Mouse (Mus musculus) heart, embryonic 10.5 days (tissue): Measurements from ENCODE around the gene Kcnn1. TPM values are rescaled to one million over a fixed set of nuclear protein-coding genes. Genes with fewer than 3 reads are reported as not detected.
"Not testable (repeated sequence)": the region's sequence is repeated elsewhere in the genome, so short reads cannot be mapped to it uniquely, and the experiment has no call there.

ENCODE experiments used
- DNase-seq: peaks from one replicate; pipeline ENCODE4 v3.0.0-alpha.2; 2017; ENCODE audit warnings: low spot score
- H3K27ac ChIP-seq: fragments of 300-500 bp; sonication (generic); 2 replicates; pipeline ENCODE4 v1.5.1; 2016; ENCODE audit warnings: mild to moderate bottlenecking
- H3K27me3 ChIP-seq: fragments of 300-500 bp; sonication (generic); 2 replicates; pipeline ENCODE4 v1.6.1; 2016; ENCODE audit warnings: mild to moderate bottlenecking; ENCODE audit not compliant: poor library complexity, insufficient read depth, severe bottlenecking
- H3K36me3 ChIP-seq: fragments of 300-500 bp; sonication (generic); 2 replicates; pipeline ENCODE4 v1.6.1; 2016; ENCODE audit warnings: mild to moderate bottlenecking, moderate library complexity
- H3K4me1 ChIP-seq: fragments of 300-500 bp; sonication (generic); 2 replicates; pipeline ENCODE4 v1.6.1; 2016; ENCODE audit warnings: mild to moderate bottlenecking
- H3K4me3 ChIP-seq: fragments of 300-500 bp; sonication (generic); 2 replicates; pipeline ENCODE4 v1.5.1; 2016; ENCODE audit warnings: mild to moderate bottlenecking, moderate library complexity
- H3K9me3 ChIP-seq: fragments of 300-500 bp; sonication (generic); 2 replicates; pipeline ENCODE4 v1.6.1; 2016; ENCODE audit warnings: mild to moderate bottlenecking, moderate library complexity
- WGBS: fragments of 180-500 bp; shearing (Covaris S2); methylation state at CpG from one replicate; pipeline ENCODE4 v1.1.7; 2016; 5-methylcytosine and 5-hydroxymethylcytosine counted together
- polyA plus RNA-seq: library from polyadenylated mRNA; unstranded; fragments of >200 nt; fragmentation: Nextera tagmentation; extraction: Ambion mirVana; gene quantifications from 2 replicates; pipeline ENCODE4 v1.2.1, GENCODE M21; 2016

Gene Kcnn1
- polyA plus RNA-seq, 1 experiment from 2014 or later: 1.6 TPM

DNA sequence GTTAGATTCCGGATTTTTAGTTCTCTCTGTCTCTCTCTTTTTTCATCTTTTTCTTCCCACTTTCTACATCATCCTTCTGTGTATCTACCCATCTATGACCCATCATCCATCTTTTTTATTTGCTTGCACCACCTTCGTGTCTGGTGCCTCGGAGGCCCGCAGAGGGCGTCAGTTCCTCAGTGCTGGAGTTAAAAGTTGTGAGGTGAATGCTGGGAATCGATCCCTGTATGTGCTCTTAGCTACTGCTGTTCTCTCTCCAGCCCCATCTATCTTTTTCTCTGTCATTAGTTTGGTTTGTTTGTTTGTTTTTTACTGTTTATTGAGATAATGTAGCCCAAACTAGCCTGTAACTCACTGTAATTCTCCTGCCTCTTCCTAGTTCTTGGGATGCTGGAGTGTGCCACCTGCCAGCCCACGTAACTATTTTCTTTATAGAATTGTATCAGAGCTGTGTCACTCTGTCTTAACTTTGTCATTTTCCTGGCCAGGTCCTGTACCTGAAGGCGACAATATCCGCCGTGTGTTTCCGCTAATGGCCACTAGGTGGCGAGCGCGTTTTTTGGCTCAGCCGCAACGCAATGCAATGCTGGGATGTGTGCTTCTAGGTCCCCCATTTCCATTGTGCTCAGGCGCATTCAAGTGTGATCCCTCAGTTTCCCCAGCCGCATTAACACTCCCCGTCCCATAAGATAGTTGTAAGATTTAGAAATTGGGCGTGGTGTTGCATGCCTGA lies 34.8 kb upstream of the Kcnn1 start:
- H3K9me3 ChIP-seq: no peaks in the 10 kb centered on the region
- peaks cover 30% of the 10 kb centered on the region for H3K27me3 ChIP-seq
- under 1% methylated on average over 20 of the region's 20 CpGs for WGBS
- peak; percentile 91 for DNase-seq
- peaks cover 19% of the 10 kb centered on the region for H3K4me1 ChIP-seq
- H3K4me3 ChIP-seq: peak overlapping the region; percentile 95
- H3K36me3 ChIP-seq: peaks cover 34% of the 10 kb centered on the region
- peak overlapping the region; percentile 99 for H3K27ac ChIP-seq

DNA sequence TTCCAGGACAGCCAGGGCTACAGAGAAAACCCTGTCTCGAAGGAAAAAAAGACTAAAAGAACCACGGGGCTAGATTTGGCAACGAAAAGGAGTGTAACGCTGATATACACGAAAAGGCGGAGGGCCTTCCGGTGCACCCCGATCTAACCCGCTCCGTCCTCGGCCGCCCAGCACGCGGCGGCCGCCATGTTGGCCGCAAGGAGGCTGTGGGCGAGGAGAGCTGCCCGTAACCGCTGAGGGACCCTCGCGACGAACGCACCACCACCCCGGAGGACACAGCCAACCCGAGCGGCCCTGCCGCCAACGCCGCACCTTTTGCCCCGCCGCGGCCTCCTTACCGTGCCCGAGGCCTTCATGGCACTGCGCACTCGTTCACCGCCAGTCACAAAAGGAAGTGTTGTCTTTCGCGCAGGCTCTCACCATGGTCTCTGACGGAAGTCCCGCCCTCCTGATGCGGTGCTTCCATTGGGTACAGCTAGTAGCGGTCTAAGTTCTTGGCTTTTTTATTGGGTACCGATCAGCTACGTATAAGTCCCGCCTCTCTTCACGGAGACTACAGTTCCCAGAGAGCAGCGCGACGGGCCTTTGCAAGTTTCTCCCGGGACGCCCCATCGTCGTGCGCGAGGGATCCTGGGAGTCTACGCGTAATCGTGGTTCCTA lies 34.1 kb upstream of the Kcnn1 start, which contains the start of gene Rpl18a:
Gene Rpl18a, minus strand, starts transcription at position 392 of the 660 bp plus-strand sequence.
- Histone ChIP-seq H3K36me3 (peaks cover 34% of the 10 kb centered on the region), H3K27ac (peak within 1 kb of the TSS; percentile 99), H3K9me3 (no peaks in the 10 kb centered on the region), H3K27me3 (peaks cover 32% of the 10 kb centered on the region), H3K4me1 (peaks cover 26% of the 10 kb centered on the region), H3K4me3 (peak within 1 kb of the TSS; percentile 95)
- under 1% methylated on average over 60 of the region's 60 CpGs for WGBS
- DNase-seq: peak; percentile 99

DNA sequence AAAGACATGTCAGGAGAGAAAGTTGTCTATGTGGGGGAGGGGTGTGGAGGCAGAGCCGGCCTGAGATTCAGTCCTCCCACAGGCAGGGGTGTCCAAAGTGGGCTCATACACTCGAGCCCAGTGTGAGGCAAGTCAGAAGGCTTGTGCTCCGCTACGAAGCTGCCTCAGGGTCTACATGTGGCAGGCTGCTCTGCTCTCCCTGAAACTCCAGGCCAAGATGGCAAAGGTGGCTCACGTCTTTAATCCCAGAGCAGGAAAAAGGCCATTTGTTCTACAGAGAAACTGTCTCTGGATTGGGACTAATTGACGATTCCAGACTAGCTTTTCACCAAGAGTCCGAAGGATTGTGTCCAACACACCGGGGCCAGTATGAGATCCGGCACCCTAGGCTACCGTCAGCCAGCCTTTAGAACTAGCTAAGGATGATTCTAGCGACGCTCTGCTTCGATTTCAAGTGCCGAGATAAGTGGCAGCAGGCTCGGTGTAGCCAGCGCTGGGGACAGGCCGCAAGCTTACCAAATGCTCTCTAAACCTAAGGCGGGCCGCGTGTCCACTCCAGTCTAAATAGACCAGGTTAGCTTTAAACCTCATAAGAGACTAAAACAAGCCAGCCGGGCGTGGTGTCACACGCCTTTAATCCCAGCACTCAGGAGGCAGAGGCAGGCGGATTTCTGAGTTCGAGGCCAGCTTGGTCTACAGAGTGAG lies 33.4 kb upstream of the Kcnn1 start:
- no peaks in the 10 kb centered on the region for H3K9me3 ChIP-seq
- peaks cover 33% of the 10 kb centered on the region for H3K4me1 ChIP-seq
- H3K27ac ChIP-seq: peak overlapping the region; percentile 99
- peaks cover 34% of the 10 kb centered on the region for H3K36me3 ChIP-seq
- no peak for DNase-seq
- 3% methylated on average over 25 of the region's 25 CpGs for WGBS
- peak overlapping the region; percentile 95 for H3K4me3 ChIP-seq
- peaks cover 35% of the 10 kb centered on the region for H3K27me3 ChIP-seq

DNA sequence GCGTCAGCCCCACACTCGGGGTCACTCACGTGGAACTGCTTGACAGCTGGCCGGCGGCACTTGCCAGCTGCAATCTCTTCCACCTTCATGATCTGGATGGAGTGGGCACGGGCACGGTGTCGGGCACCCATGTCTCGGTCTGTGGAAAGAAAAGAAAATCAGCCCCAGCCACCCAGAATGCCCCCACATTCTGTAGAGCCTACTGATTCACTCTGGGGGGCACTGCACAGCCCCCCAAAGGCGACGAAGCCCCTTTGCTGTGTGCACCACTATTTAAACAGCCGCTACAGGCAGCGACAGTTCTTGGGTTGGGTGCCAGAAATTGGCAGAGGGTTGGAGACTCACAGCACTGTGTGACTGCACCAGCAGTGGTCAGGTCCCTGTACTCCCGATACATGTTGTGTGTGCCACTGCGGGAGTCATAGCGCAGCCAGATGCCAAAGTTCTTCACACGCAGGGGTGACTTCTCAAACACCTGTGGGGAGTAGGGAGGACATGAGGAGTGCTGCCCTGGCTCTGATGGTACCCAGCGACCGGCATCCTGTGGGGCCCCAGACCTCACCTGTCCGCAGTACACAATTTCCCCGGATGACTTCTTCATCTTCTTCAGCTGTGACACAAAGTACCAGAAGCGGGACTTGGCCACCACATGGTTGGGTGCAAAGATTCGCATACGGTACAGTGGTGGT lies 32.7 kb upstream of the Kcnn1 start:
- Histone ChIP-seq H3K4me1 (peaks cover 37% of the 10 kb centered on the region), H3K36me3 (peaks cover 34% of the 10 kb centered on the region), H3K27ac (0 out of 2 replicates have a peak overlapping the region, but pooled peaks have one; percentile 99), H3K27me3 (peaks cover 43% of the 10 kb centered on the region), H3K4me3 (peak overlapping the region; percentile 95)
- WGBS: 84% methylated on average over 24 of the region's 24 CpGs
- not testable (repeated sequence) for H3K9me3 ChIP-seq, DNase-seq

DNA sequence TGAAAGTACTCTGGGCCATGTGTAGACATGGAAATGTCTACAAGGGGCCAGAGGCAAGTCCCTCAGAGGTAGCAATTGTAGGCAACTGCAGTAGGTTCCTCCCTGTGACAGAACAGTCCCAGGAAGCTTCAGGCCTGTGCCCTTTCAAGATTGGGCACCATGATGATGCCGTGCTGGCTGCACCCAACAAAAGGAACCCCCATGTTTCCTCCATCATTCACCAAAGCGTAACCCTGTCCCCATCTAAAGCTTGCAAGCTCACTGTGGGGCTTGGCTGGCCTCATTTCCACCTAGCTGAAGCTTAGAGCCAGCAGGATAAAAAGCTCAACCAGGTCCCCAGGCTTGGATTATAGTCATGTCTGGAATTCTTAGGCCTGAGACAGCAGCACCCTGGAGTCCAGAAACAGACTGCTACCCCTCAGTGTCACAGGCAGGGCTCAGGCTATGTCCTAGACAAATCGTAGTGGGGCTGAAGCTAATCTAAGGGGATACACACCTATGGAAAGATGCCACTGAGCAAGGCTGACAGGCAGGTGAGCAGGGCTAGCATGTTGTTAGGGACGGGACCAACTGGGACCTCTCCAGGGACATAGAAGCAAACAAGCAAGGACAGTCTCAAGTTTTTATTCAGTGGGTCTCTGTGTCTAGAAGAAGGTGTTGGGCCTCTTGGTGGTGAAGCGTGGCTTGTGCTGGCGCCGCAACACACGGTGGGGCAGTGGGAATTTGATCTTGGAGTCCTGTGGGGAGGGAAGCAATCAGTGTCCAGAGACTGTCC lies 31.9 kb upstream of the Kcnn1 start:
- WGBS: 91% methylated on average over 8 of the region's 8 CpGs
- peaks cover 51% of the 10 kb centered on the region for H3K27me3 ChIP-seq
- no peaks in the 10 kb centered on the region for H3K9me3 ChIP-seq
- H3K36me3 ChIP-seq: peaks cover 36% of the 10 kb centered on the region
- no peak overlapping the region for H3K4me3 ChIP-seq
- H3K4me1 ChIP-seq: peaks cover 37% of the 10 kb centered on the region
- no peak overlapping the region for H3K27ac ChIP-seq
- DNase-seq: no peak

DNA sequence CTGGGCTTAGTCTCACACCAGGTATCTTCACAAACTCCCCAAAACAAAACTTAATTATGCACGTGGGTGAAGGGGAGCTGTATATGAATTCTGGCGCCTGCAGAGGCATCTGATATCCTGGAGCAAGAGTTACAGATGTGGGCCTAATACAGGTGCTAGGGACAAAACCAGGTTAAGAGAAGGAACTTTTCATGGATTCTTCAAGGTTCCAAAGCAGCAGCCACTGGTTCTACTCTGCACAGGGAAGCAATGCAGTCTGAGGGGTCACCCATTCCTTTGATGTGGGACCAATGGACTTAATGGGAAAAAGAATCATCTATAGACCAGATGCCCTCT lies 31.3 kb upstream of the Kcnn1 start:
- 64% methylated on average over 2 of the region's 2 CpGs for WGBS
- DNase-seq: no peak
- peaks cover 36% of the 10 kb centered on the region for H3K36me3 ChIP-seq
- H3K27ac ChIP-seq: no peak overlapping the region
- H3K9me3 ChIP-seq: no peaks in the 10 kb centered on the region
- H3K4me1 ChIP-seq: peaks cover 37% of the 10 kb centered on the region
- no peak overlapping the region for H3K4me3 ChIP-seq
- peaks cover 55% of the 10 kb centered on the region for H3K27me3 ChIP-seq

DNA sequence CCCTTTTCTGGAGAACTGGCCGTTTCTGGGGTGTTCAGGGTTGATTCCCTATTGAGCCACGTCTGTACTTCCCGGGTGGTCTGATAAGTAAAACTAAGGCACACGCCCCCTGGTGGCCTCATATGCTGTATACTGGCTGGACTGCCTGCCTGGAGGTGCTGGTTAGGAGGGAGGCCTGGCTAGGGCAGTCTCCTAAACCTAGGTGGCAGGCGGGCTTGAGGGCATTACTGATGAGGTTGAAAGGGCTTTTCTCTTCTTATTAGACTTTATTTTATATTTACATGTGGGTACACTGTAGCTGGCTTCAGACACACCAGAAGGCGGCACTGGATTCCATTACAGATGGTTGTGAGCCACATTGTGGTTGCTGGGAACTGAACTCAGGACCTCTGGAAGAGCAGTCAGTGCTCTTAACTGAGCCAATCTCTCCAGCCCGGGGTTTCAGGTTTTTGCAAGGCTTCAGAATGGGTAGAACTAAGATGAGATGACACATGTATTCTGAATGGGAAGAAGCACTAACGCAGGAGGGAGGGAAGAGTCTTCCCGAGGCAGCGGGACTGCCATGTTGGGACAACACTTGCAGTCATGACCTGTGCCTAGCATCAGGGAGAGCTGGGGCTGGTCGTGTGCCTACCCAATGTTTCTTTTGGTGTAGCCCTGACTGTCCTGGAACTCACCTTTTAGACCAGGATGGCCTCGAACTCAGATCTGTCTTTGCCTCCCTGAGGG lies 30.8 kb upstream of the Kcnn1 start:
- Histone ChIP-seq H3K36me3 (peaks cover 36% of the 10 kb centered on the region), H3K4me3 (no peak overlapping the region), H3K9me3 (no peaks in the 10 kb centered on the region), H3K27ac (no peak overlapping the region), H3K4me1 (peaks cover 36% of the 10 kb centered on the region), H3K27me3 (peaks cover 60% of the 10 kb centered on the region)
- WGBS: 32% methylated on average over 12 of the region's 12 CpGs
- peak; percentile 95 for DNase-seq

DNA sequence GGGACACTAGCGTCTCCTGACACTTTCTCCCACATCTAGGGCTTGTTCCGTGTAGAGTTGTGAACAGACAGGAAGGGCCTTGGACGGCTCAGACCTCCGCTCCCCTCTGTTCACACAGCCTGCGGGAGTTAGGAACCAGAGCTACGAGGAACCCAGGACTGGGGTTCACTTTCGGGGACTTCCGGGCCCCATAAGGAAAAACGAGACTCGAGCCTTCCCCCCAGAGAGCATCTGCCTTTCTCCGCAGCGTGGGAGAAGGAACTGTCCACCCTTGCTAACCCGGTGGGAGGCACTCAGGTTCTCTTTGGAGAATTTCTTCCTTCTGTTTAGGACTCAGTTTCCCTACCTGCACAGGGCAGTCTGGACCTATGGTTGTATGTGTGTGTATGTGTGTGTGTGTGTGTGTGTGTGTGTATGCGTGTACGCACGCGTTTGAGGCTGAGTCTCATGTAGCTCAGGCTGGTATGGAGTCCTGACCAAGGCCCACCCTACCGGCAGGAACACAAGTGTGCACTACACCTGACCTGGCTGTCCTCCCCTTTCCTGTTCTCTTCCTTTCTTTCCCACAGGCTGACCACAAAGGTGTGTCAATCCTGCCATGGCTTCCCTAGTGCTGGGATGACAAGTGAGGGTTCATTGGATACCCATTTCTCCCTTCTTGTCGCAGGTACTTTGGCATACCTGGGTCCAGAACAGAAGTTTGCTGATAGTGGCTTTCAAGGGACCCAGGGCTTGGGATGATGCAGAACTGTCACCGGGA lies 30.0 kb upstream of the Kcnn1 start:
- Histone ChIP-seq H3K4me1 (peaks cover 29% of the 10 kb centered on the region), H3K27me3 (peaks cover 67% of the 10 kb centered on the region), H3K27ac (no peak overlapping the region), H3K4me3 (peak overlapping the region; percentile 51), H3K36me3 (peaks cover 36% of the 10 kb centered on the region), H3K9me3 (no peaks in the 10 kb centered on the region)
- 26% methylated on average over 20 of the region's 20 CpGs for WGBS
- no peak for DNase-seq

DNA sequence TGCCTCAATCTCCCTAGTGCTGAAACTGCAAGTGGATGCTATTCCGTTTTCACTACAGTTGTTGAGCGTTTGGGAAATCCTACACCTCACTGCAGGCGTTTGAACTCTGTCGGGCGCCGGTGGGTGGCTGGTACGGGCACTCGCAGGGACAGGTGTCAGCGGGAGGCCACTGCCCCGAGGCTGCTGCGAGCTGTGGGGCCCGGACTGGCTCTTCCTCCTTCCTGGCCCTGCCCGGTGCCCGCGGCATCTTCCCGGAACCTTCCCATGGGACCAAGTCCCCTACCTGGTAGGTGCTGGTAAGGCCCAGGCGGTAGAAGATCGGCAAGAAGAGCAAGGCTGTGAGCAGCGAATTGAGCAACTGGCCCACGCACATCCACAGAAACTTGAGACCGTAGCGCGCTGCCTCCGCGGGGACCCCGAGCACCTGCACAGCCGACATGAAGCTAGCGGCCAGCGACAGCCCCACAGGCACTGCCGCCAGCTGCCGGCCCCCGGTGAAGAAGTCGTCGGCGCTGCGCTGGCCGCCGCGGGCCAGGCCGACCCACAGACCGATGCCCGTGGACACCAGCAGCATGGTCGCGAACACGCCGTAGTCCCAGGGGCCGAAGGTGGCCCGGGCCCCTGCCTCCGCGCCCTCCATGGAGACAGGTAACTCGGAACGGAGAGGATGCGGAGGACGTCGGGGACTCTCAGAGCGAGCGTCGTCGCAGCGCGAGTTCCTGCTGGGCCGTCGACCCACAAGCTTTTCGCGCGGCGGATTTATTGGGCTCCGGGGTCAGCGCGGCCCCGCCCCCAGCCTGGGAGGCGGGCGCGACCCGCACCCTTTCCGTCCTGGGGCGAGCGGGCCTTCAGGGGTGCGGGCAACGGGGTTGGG lies 29.2 kb upstream of the Kcnn1 start, which contains the start of gene Slc5a5:
Gene Slc5a5, minus strand, starts transcription at position 736 of the 874 bp plus-strand sequence.
- 3% methylated on average over 80 of the region's 80 CpGs for WGBS
- Histone ChIP-seq H3K27ac (no peak within 1 kb of the TSS), H3K27me3 (peaks cover 74% of the 10 kb centered on the region), H3K36me3 (peaks cover 36% of the 10 kb centered on the region), H3K9me3 (no peaks in the 10 kb centered on the region), H3K4me1 (peaks cover 34% of the 10 kb centered on the region), H3K4me3 (peak within 1 kb of the TSS; percentile 51)
- DNase-seq: no peak

DNA sequence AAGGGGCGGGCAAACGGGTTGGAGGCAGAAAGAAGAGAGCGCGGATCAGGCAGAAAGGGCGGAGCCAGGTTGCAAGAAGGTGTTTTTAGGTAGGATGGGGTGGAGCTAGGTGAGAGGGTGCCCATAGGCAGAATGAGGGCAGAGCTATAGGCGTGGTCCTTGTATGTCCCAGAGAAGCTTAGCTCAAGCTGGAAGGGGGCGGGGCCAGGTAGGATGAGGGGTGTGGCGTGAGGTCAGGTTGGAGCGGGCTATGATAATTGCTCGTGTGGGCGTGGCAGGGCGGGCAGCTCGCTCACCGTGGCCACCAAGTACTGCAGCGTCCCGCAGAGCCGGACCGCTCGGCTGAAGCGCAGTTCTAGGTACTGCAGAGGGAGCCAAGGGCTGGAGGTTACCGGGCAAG lies 28.3 kb upstream of the Kcnn1 start:
- peak; percentile 86 for DNase-seq
- H3K4me3 ChIP-seq: peak overlapping the region; percentile 51
- no peak overlapping the region for H3K27ac ChIP-seq
- no peaks in the 10 kb centered on the region for H3K9me3 ChIP-seq
- 6% methylated on average over 21 of the region's 21 CpGs for WGBS
- H3K4me1 ChIP-seq: peaks cover 33% of the 10 kb centered on the region
- H3K27me3 ChIP-seq: peaks cover 80% of the 10 kb centered on the region
- H3K36me3 ChIP-seq: peaks cover 36% of the 10 kb centered on the region
